Mouse (Mus musculus): ENCODE results near the gene Rad51. TPM values are rescaled to one million over a fixed set of nuclear protein-coding genes. Genes with fewer than 3 reads are reported as not detected.
A peak's percentile ranks its signal among the peaks of the same experiment; 100 is the strongest.

Gene Rad51
- 29.3 and 33.2 TPM in 2 replicates for total RNA-seq (2017)

GRCm38 (mm10) chr2:119112438-119113112 is at the start of gene Rad51:
Gene Rad51 (plus strand): TSS chr2:119112793.
- peak; percentile 95 for ATAC-seq (replicated peaks; ENCODE audit: low read depth, poor library complexity, severe bottlenecking)

GRCm38 (mm10) chr2:119072397-119072796 is 40.2 kb upstream of the Rad51 start:
- ATAC-seq (replicated peaks; ENCODE audit: low read depth, poor library complexity, severe bottlenecking) = no peak

- no peak for ATAC-seq (replicated peaks; ENCODE audit: low read depth, poor library complexity, severe bottlenecking)
Measured at GRCm38 (mm10) chr2:119086156-119086555, 26.4 kb upstream of the Rad51 start.

- no peak for ATAC-seq (replicated peaks; ENCODE audit: low read depth, poor library complexity, severe bottlenecking)
Measured at GRCm38 (mm10) chr2:119101552-119101951, 11.0 kb upstream of the Rad51 start.

- ATAC-seq (replicated peaks; ENCODE audit: low read depth, poor library complexity, severe bottlenecking) = no peak
Measured at GRCm38 (mm10) chr2:119106583-119106982, 6.0 kb upstream of the Rad51 start.

- ATAC-seq (replicated peaks; ENCODE audit: low read depth, poor library complexity, severe bottlenecking) = no peak
Measured at GRCm38 (mm10) chr2:119108554-119108953, 4.0 kb upstream of the Rad51 start.

GRCm38 (mm10) chr2:119111060-119111459 is 1.5 kb upstream of the Rad51 start:
- no peak for ATAC-seq (replicated peaks; ENCODE audit: low read depth, poor library complexity, severe bottlenecking)

- ATAC-seq (replicated peaks; ENCODE audit: low read depth, poor library complexity, severe bottlenecking) = no peak
Measured at GRCm38 (mm10) chr2:119113121-119113925, 730 bp downstream of the Rad51 start.

GRCm38 (mm10) chr2:119136346-119136898 is 23.8 kb downstream of the Rad51 start:
- peak; percentile 71 for ATAC-seq (replicated peaks; ENCODE audit: low read depth, poor library complexity, severe bottlenecking)

- ATAC-seq (replicated peaks; ENCODE audit: low read depth, poor library complexity, severe bottlenecking) = 0 out of 2 replicates have a peak, but pooled peaks have one; percentile 22
Measured at GRCm38 (mm10) chr2:119145199-119145598, 32.6 kb downstream of the Rad51 start.

- no peak for ATAC-seq (replicated peaks; ENCODE audit: low read depth, poor library complexity, severe bottlenecking)
Measured at GRCm38 (mm10) chr2:119146435-119146834, 33.8 kb downstream of the Rad51 start.

GRCm38 (mm10) chr2:119147160-119147678 is 34.6 kb downstream of the Rad51 start:
- ATAC-seq (replicated peaks; ENCODE audit: low read depth, poor library complexity, severe bottlenecking) = no peak

- no peak for ATAC-seq (replicated peaks; ENCODE audit: low read depth, poor library complexity, severe bottlenecking)
Measured at GRCm38 (mm10) chr2:119147775-119148174, 35.2 kb downstream of the Rad51 start.

- no peak for ATAC-seq (replicated peaks; ENCODE audit: low read depth, poor library complexity, severe bottlenecking)
Measured at GRCm38 (mm10) chr2:119152255-119152654, 39.7 kb downstream of the Rad51 start.

- ATAC-seq (replicated peaks; ENCODE audit: low read depth, poor library complexity, severe bottlenecking) = no peak
Measured at GRCm38 (mm10) chr2:119154683-119155082, 42.1 kb downstream of the Rad51 start.

GRCm38 (mm10) chr2:119155388-119155787 is 42.8 kb downstream of the Rad51 start:
- peak; percentile 62 for ATAC-seq (replicated peaks; ENCODE audit: low read depth, poor library complexity, severe bottlenecking)

- ATAC-seq (replicated peaks; ENCODE audit: low read depth, poor library complexity, severe bottlenecking) = no peak
Measured at GRCm38 (mm10) chr2:119156081-119156680, 43.6 kb downstream of the Rad51 start.

GRCm38 (mm10) chr2:119156681-119157572 is 44.3 kb downstream of the Rad51 start, which contains the start of gene Rmdn3:
Gene Rmdn3 (minus strand): TSS chr2:119157034.
- peak; percentile 92 for ATAC-seq (replicated peaks; ENCODE audit: low read depth, poor library complexity, severe bottlenecking)

- no peak for ATAC-seq (replicated peaks; ENCODE audit: low read depth, poor library complexity, severe bottlenecking)
Measured at GRCm38 (mm10) chr2:119157836-119158235, 45.2 kb downstream of the Rad51 start.

Measured in common myeloid progenitor, adult 5-6 weeks (primary cell).